26 mouse cellular contexts compared by ENCODE assay signal in genomic region chr1:105430712-105431111, GRCm38 (mm10).
"Had no signal": no experiment of that assay in that cellular context is flagged by ENCODE, and none has a peak within 500 bp of the region (broad histone marks: within the 10 kb centered on the region; RNA-seq: fewer than 3 reads in every experiment).

No protein-coding gene starts in this region.

- ATAC-seq: hindbrain, embryonic 16.5 days; inflammation-experienced regulatory T-cells, adult 6 months; intestine, embryonic 15.5 days; intestine, postnatal 0 days had no signal

- DNase-seq: gastrocnemius, adult 2 months; gastrocnemius, postnatal 10 days; gastrocnemius, postnatal 25 days; heart, adult 2 months; heart, postnatal 14 days; heart, postnatal 36 days; kidney, adult 18-20 months; kidney, adult 8-10 months; kidney, postnatal 10 days; kidney, postnatal 25 days; kidney, postnatal 4 days; liver, embryonic 13.5 days had no signal

- H3K36me3 ChIP-seq: heart, embryonic 13.5 days; heart, embryonic 15.5 days; hindbrain, embryonic 10.5 days; hindbrain, embryonic 12.5 days; intestine, embryonic 15.5 days; limb, embryonic 13.5 days; limb, embryonic 15.5 days; liver, embryonic 13.5 days had no signal

- H3K9me3 ChIP-seq: heart, embryonic 13.5 days; heart, embryonic 15.5 days; hindbrain, embryonic 10.5 days; hindbrain, embryonic 12.5 days; intestine, embryonic 15.5 days; limb, embryonic 13.5 days; limb, embryonic 15.5 days; liver, embryonic 13.5 days had no signal

- H3K27me3 ChIP-seq: heart, embryonic 13.5 days; heart, embryonic 15.5 days; hindbrain, embryonic 12.5 days; intestine, embryonic 15.5 days; limb, embryonic 13.5 days; limb, embryonic 15.5 days; liver, embryonic 13.5 days had no signal

- H3K4me2 ChIP-seq: heart, embryonic 11.5 days; heart, embryonic 13.5 days; heart, embryonic 15.5 days; hindbrain, embryonic 12.5 days; hindbrain, embryonic 14.5 days; intestine, embryonic 15.5 days; limb, embryonic 13.5 days; limb, embryonic 15.5 days; liver, embryonic 13.5 days had no signal

- H3K9ac ChIP-seq: heart, embryonic 13.5 days; heart, embryonic 15.5 days; hindbrain, embryonic 12.5 days; hindbrain, embryonic 14.5 days; intestine, embryonic 15.5 days; limb, embryonic 13.5 days; limb, embryonic 15.5 days; liver, embryonic 13.5 days had no signal

- H3K27ac ChIP-seq: gastrocnemius, adult 2 months; heart, adult 2 months; heart, embryonic 13.5 days; heart, embryonic 15.5 days; hindbrain, embryonic 10.5 days; hindbrain, embryonic 12.5 days; hindbrain, embryonic 14.5 days; intestine, embryonic 15.5 days; layer of hippocampus, adult 2 months; left cerebral cortex, adult 2 months; limb, embryonic 13.5 days; limb, embryonic 15.5 days; liver, embryonic 13.5 days had no signal

- H3K4me1 ChIP-seq: heart, embryonic 15.5 days; hindbrain, embryonic 12.5 days; intestine, embryonic 15.5 days; limb, embryonic 15.5 days; liver, embryonic 13.5 days had no signal

- H3K4me3 ChIP-seq: gastrocnemius, adult 2 months; heart, adult 2 months; heart, embryonic 13.5 days; heart, embryonic 15.5 days; hindbrain, embryonic 10.5 days; hindbrain, embryonic 12.5 days; intestine, embryonic 15.5 days; layer of hippocampus, adult 2 months; left cerebral cortex, adult 2 months; limb, embryonic 13.5 days; limb, embryonic 15.5 days; liver, embryonic 13.5 days had no signal
